Mouse (Mus musculus): ENCODE measurements around the gene Hoxd13. TPM values are rescaled to one million over a fixed set of nuclear protein-coding genes. Genes with fewer than 3 reads are reported as not detected.

Hoxd13 gene
- polyA plus RNA-seq, 1 experiment from 2014 or later: not detected

DNA sequence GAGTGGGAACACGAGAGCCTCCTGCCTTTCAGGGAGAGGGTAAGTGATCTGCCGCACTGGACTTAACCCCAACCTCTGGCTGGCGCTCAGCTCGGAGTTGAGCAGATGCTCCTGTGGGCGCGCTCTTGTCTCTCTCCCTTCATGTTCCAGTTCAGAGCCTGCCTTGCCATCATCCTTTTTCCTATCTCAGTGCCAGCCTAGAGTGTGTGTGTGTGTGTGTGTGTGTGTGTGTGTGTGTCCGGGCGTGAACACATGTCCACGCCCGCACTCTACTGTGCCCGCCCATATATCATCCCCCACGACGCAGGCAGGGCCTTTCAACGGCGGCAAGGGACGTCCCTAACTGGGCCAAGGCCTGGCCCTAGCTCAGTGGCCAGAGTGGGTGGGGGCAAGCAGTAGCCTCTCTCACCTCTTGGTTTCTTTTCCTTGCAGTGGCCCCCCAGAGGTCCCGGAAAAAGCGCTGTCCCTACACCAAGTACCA is 15.4 kb downstream of the Hoxd13 start:
- ATAC-seq (ENCODE audit: insufficient number of reproducible peaks, insufficient read depth, low FRiP score, low read depth): no peak
- no peak overlapping the region for H3K4me2 ChIP-seq (ENCODE audit: low read length)
- H3K27ac ChIP-seq (replicated peaks in 1 of 2; ENCODE audit: control insufficient read depth in 1 of 2, insufficient read depth in 1 of 2, low read depth in 2 of 2, low read length in 2 of 2): no peak overlapping the region
- H3K9me3 ChIP-seq (ENCODE audit: control insufficient read depth, low read length): no peaks in the 10 kb centered on the region
- peaks cover 0 to 14% of the 10 kb centered on the region in 2 experiments; a peak in 1 of 4 replicates for H3K4me1 ChIP-seq (ENCODE audit: control insufficient read depth in 2 of 2, insufficient read depth in 2 of 2, low read length in 2 of 2)
- peaks cover 99% of the 10 kb centered on the region for H3K27me3 ChIP-seq (ENCODE audit: control insufficient read depth, insufficient read depth, low read length)
- no peak overlapping the region for H3K9ac ChIP-seq (ENCODE audit: low read length)
- no peaks in the 10 kb centered on the region for H3K36me3 ChIP-seq (ENCODE audit: control insufficient read depth, insufficient read depth, low read length)
- 2% methylated on average over 18 of the region's 18 CpGs for WGBS
- H3K4me3 ChIP-seq (ENCODE audit: control insufficient read depth in 1 of 2, insufficient read depth in 1 of 2, low read depth in 1 of 2, low read length in 2 of 2): no peak overlapping the region

DNA sequence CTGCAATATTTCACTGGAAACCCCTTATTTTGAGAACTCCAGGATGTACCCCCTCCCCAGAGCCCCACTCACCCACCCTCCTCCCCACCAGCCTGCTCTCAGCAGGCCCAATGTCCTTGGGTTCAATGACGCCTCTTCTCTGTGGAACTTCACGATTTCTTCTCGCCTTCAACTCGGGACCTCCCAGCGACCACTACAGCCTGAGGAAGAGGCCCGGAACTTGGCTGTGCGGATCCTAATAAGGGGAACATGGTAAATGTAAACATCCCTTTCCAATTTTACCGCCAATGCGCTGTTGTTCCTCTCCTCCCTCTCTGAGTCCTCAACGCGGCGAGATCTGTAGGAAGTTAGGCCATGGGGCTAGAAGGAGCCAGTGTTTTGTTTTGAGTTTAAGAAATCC is 16.0 kb downstream of the Hoxd13 start:
- no peak overlapping the region for H3K27ac ChIP-seq (replicated peaks in 1 of 2; ENCODE audit: control insufficient read depth in 1 of 2, insufficient read depth in 1 of 2, low read depth in 2 of 2, low read length in 2 of 2)
- H3K27me3 ChIP-seq (ENCODE audit: control insufficient read depth, insufficient read depth, low read length): peaks cover 99% of the 10 kb centered on the region
- no peaks in the 10 kb centered on the region for H3K9me3 ChIP-seq (ENCODE audit: control insufficient read depth, low read length)
- no peak overlapping the region for H3K9ac ChIP-seq (ENCODE audit: low read length)
- no peaks in the 10 kb centered on the region for H3K36me3 ChIP-seq (ENCODE audit: control insufficient read depth, insufficient read depth, low read length)
- ATAC-seq (ENCODE audit: insufficient number of reproducible peaks, insufficient read depth, low FRiP score, low read depth): no peak
- H3K4me1 ChIP-seq (ENCODE audit: control insufficient read depth in 2 of 2, insufficient read depth in 2 of 2, low read length in 2 of 2): peaks cover 0 to 14% of the 10 kb centered on the region in 2 experiments; a peak in 1 of 4 replicates
- H3K4me2 ChIP-seq (ENCODE audit: low read length): no peak overlapping the region
- WGBS: 3% methylated on average over 12 of the region's 12 CpGs
- no peak overlapping the region for H3K4me3 ChIP-seq (ENCODE audit: control insufficient read depth in 1 of 2, insufficient read depth in 1 of 2, low read depth in 1 of 2, low read length in 2 of 2)

- no peak for ATAC-seq (ENCODE audit: insufficient number of reproducible peaks, insufficient read depth, low FRiP score, low read depth)
- H3K4me2 ChIP-seq (ENCODE audit: low read length): no peak overlapping the region
- H3K9ac ChIP-seq (ENCODE audit: low read length): no peak overlapping the region
- H3K36me3 ChIP-seq (ENCODE audit: control insufficient read depth, insufficient read depth, low read length): no peaks in the 10 kb centered on the region
- no peaks in the 10 kb centered on the region for H3K9me3 ChIP-seq (ENCODE audit: control insufficient read depth, low read length)
- H3K4me3 ChIP-seq (ENCODE audit: control insufficient read depth in 1 of 2, insufficient read depth in 1 of 2, low read depth in 1 of 2, low read length in 2 of 2): no peak overlapping the region
- H3K27ac ChIP-seq (replicated peaks in 1 of 2; ENCODE audit: control insufficient read depth in 1 of 2, insufficient read depth in 1 of 2, low read depth in 2 of 2, low read length in 2 of 2): no peak overlapping the region
- 14% methylated on average over 4 of the region's 4 CpGs for WGBS
- H3K4me1 ChIP-seq (ENCODE audit: control insufficient read depth in 2 of 2, insufficient read depth in 2 of 2, low read length in 2 of 2): peaks cover 0 to 9% of the 10 kb centered on the region in 2 experiments; a peak in 1 of 4 replicates
- H3K27me3 ChIP-seq (ENCODE audit: control insufficient read depth, insufficient read depth, low read length): peaks cover 99% of the 10 kb centered on the region
Observed at GRCm38 (mm10) chr2:74685059-74685603, 17.0 kb downstream of the Hoxd13 start.

- H3K4me1 ChIP-seq (ENCODE audit: control insufficient read depth in 2 of 2, insufficient read depth in 2 of 2, low read length in 2 of 2): peaks cover 0 to 9% of the 10 kb centered on the region in 2 experiments; a peak in 2 of 4 replicates
- no peaks in the 10 kb centered on the region for H3K9me3 ChIP-seq (ENCODE audit: control insufficient read depth, low read length)
- no peak overlapping the region for H3K4me3 ChIP-seq (ENCODE audit: control insufficient read depth in 1 of 2, insufficient read depth in 1 of 2, low read depth in 1 of 2, low read length in 2 of 2)
- WGBS: 5% methylated on average over 17 of the region's 17 CpGs
- no peaks in the 10 kb centered on the region for H3K36me3 ChIP-seq (ENCODE audit: control insufficient read depth, insufficient read depth, low read length)
- H3K27ac ChIP-seq (replicated peaks in 1 of 2; ENCODE audit: control insufficient read depth in 1 of 2, insufficient read depth in 1 of 2, low read depth in 2 of 2, low read length in 2 of 2): no peak overlapping the region
- H3K9ac ChIP-seq (ENCODE audit: low read length): no peak overlapping the region
- peaks cover 98% of the 10 kb centered on the region for H3K27me3 ChIP-seq (ENCODE audit: control insufficient read depth, insufficient read depth, low read length)
- H3K4me2 ChIP-seq (ENCODE audit: low read length): no peak overlapping the region
- ATAC-seq (ENCODE audit: insufficient number of reproducible peaks, insufficient read depth, low FRiP score, low read depth): no peak
Observed at GRCm38 (mm10) chr2:74686301-74686987, 18.3 kb downstream of the Hoxd13 start.

GRCm38 (mm10) chr2:74686988-74687697 is 19.0 kb downstream of the Hoxd13 start:
- H3K27me3 ChIP-seq (ENCODE audit: control insufficient read depth, insufficient read depth, low read length): peaks cover 98% of the 10 kb centered on the region
- no peaks in the 10 kb centered on the region for H3K36me3 ChIP-seq (ENCODE audit: control insufficient read depth, insufficient read depth, low read length)
- no peak overlapping the region for H3K9ac ChIP-seq (ENCODE audit: low read length)
- no peak for ATAC-seq (ENCODE audit: insufficient number of reproducible peaks, insufficient read depth, low FRiP score, low read depth)
- no peaks in the 10 kb centered on the region for H3K9me3 ChIP-seq (ENCODE audit: control insufficient read depth, low read length)
- no peak overlapping the region for H3K4me2 ChIP-seq (ENCODE audit: low read length)
- no peak overlapping the region for H3K4me3 ChIP-seq (ENCODE audit: control insufficient read depth in 1 of 2, insufficient read depth in 1 of 2, low read depth in 1 of 2, low read length in 2 of 2)
- WGBS: 1% methylated on average over 27 of the region's 27 CpGs
- H3K27ac ChIP-seq (replicated peaks in 1 of 2; ENCODE audit: control insufficient read depth in 1 of 2, insufficient read depth in 1 of 2, low read depth in 2 of 2, low read length in 2 of 2): no peak overlapping the region
- peaks cover 0 to 3% of the 10 kb centered on the region in 2 experiments; a peak in 2 of 4 replicates for H3K4me1 ChIP-seq (ENCODE audit: control insufficient read depth in 2 of 2, insufficient read depth in 2 of 2, low read length in 2 of 2)

GRCm38 (mm10) chr2:74687698-74688555 is 19.8 kb downstream of the Hoxd13 start:
- H3K9me3 ChIP-seq (ENCODE audit: control insufficient read depth, low read length): no peaks in the 10 kb centered on the region
- H3K4me2 ChIP-seq (ENCODE audit: low read length): no peak overlapping the region
- H3K27ac ChIP-seq (replicated peaks in 1 of 2; ENCODE audit: control insufficient read depth in 1 of 2, insufficient read depth in 1 of 2, low read depth in 2 of 2, low read length in 2 of 2): no peak overlapping the region
- no peaks in the 10 kb centered on the region; a peak in 2 of 4 replicates for H3K4me1 ChIP-seq (ENCODE audit: control insufficient read depth in 2 of 2, insufficient read depth in 2 of 2, low read length in 2 of 2)
- ATAC-seq (ENCODE audit: insufficient number of reproducible peaks, insufficient read depth, low FRiP score, low read depth): no peak
- no peaks in the 10 kb centered on the region for H3K36me3 ChIP-seq (ENCODE audit: control insufficient read depth, insufficient read depth, low read length)
- H3K9ac ChIP-seq (ENCODE audit: low read length): no peak overlapping the region
- H3K27me3 ChIP-seq (ENCODE audit: control insufficient read depth, insufficient read depth, low read length): peaks cover 98% of the 10 kb centered on the region
- no peak overlapping the region for H3K4me3 ChIP-seq (ENCODE audit: control insufficient read depth in 1 of 2, insufficient read depth in 1 of 2, low read depth in 1 of 2, low read length in 2 of 2)
- 2% methylated on average over 31 of the region's 31 CpGs for WGBS
